Mouse (Mus musculus): ENCODE measurements around the gene Fpgs.

- no peak for TF ChIP-seq FOSL1 (IDR thresholded peaks at IDR 0.05; ENCODE audit: insufficient read depth, low read length, poor library complexity, severe bottlenecking)
- TF ChIP-seq CTCF (IDR thresholded peaks at IDR 0.05; ENCODE audit: control insufficient read depth, insufficient read depth, insufficient read length), result no peak
Observed at GRCm38 (mm10) chr2:32655394-32655744, 48.6 kb downstream of the Fpgs start.
